Mouse (Mus musculus) embryo, embryonic 9.5 days (tissue): ENCODE measurements at regions not wholly inside any gene's neighbourhood (a gene's known extent, or its start where the extent isn't known, plus 50 kb on each side); places are given as distances from the start of the nearest gene placed in this dataset.
A peak's percentile ranks its signal among the peaks of the same experiment; 100 is the strongest.
"Not testable (repeated sequence)": the region's sequence is repeated elsewhere in the genome, so short reads cannot be mapped to it uniquely, and the experiment has no call there.

Experiments
- DNase-seq: peaks from one replicate; pipeline ENCODE4 v3.0.0-alpha.2; 2017; ENCODE audit errors: extremely low spot score

DNA sequence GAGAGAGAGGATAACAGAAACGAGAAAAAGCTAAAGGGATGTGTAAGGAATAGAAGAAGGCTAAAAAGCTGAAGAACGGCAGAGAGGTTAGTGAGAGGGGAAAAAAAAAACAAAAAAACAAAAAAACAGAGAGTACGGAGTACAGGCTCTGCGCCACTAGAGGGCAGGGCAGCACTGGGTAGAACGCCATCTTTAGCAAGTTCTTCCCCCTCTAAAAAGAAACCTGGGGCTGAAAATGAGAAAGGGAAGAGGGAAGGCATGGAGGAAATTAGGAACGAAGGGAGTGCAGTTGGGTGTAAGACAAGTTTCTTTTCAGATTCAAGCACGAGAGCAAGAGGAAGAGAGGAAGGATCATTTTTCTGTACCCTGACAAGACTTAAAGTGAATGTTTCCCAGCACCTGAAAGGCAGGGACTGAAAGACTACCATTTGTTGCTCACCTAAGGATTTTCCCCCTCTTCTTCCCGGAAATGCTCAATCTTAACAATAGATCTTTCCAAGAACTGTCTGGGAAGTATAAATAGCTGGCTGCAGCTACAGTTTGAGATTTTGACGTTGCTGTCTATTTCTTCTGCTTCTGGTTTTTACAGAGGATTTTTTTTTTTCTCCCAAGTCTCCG lies 195.6 kb downstream of the Fam198b start:
- DNase-seq: peak; percentile 58

GRCm38 (mm10) chr3:80081210-80081609 lies 196.9 kb downstream of the Fam198b start:
- DNase-seq: no peak

DNA sequence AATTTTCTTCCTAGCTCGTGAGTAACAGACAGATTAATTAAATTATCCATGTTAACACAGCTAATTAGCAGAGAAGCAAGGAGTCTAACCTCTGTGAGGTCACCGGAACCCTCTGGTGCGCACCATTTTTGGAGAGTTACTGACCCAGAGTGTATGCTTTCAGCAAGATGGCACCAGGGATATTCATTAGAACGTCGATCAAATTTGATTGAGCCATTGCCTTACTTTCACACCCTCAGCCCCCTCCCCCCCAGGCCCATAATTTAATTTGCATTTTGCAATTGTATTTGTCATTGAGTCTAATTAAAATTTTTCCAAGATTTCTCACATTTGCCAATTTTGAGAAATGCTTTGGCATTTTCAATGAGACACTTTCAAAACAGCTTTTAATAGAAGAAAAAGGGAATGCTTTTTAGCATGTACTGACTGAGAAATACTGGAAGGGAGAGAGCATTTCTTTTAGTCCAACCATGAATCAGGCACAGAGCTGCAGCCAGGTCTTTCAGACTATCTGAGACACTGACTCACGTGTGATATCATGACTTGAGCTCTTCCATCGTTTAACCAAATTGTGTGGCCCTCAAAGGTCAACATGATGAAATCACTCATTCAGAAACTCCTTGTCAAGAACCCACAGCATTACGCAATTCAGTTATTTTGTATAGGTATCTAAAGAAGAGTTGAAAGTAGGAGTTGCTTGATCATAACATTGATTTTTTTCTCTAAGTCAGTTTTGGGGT lies 198.6 kb downstream of the Fam198b start:
- DNase-seq: no peak

DNA sequence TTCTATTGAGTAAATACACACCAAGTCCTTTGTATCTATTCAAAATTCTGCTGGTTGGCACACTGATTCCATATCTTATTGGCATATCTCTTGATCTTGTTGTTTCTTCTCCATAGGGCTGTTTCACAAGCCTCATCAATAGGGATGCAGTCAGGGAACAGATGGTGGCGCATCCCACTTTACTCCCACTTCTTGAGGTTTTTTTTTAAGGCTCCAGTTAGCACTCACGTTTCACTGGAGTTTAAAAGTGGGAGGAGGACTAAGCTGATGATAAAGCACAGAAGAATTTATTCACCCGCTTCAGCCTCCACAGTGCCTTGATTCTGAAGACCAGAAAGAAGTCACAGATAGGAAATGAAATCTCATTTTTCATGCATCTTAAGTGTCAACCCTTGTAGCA lies 199.8 kb downstream of the Fam198b start:
- DNase-seq: no peak

DNA sequence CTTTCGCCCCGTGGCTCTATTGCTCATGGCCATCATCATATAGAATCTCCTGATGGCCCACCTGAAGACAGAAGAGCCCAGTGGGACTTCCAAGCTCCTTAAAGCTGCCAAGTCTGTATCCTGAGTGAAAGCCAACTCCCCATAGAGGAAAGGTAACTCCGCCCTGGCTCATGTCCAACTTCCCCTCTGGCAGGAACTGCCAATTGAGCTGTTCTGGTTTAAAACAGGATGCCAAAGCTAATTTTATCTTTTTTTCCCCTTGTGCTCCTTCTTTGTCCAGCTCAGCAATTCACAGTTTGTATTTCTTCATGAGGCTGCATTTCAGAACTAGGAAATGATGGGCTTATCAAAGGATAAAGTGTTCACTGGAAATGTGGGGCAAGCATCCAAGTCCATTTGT lies 215.3 kb downstream of the Fam198b start:
- DNase-seq: no peak

DNA sequence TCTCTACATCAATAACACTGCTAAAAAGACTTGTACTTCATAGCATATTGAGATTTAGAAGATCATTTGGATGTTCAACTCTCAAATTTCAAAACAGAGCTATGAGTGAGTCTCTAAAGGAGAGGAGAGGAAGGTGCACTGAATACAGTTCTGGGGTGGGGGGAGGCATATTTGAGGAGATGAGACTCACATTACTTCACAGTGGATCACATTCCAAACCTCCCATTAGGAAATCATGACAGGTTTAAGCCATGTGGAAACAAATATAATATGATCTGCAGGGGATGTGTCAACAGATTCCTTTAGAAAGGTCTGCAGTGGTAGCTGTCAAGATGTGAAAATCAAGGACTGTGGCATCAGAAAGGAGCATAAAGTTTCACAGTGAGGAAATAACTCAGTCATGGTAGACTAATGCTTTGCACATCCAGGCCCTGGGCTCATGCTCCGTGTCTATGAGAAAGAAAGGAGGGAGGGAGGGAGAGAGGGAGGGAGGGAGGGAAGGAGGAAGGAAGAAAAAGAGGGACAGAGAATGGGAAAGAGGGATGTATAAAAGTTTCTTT lies 235.9 kb downstream of the Fam198b start:
- DNase-seq: no peak

DNA sequence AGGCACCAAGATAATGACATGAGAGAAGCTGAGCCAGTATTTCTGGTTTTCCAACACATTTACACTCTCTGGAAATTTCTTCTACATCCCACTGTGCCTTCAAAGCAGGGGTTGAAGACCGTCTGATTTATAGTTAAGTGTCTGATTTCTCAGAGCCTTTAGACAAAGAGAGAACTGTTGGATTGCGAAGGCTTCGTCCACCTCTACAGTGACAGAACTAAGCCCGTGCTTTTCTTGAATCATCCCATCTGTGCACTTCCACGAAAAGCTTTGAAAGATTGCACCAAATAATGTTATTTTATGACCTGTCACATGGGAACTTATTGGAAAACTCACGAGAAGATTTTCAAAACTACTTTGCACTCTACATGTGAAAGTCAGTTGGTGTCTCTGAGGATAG lies 239.3 kb downstream of the Fam198b start:
- no peak for DNase-seq

DNA sequence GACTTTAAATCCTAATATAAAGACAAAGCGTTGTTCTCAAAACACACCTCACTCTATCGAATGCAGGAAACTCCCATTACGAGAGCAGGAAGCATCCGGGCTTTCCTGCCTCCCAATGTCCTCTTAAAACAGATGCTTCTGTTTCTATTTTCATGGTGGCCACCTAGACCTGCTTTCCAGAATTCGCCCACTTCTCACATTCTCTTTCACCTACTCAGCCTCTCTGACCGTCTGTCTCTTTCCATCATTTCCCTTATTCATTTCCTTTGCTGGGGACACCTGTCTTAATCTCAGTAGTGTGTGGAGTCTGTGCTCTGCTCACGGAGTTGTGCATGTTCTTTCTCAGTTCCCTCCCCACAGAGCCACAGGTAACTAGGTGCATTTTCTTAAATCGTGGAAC lies 240.3 kb downstream of the Fam198b start:
- no peak for DNase-seq

GRCm38 (mm10) chr3:80141697-80142096 lies 257.4 kb downstream of the Fam198b start:
- no peak for DNase-seq

GRCm38 (mm10) chr3:80160473-80160872 lies 276.1 kb downstream of the Fam198b start:
- no peak for DNase-seq

GRCm38 (mm10) chr3:80181749-80182148 lies 297.4 kb downstream of the Fam198b start:
- no peak for DNase-seq

DNA sequence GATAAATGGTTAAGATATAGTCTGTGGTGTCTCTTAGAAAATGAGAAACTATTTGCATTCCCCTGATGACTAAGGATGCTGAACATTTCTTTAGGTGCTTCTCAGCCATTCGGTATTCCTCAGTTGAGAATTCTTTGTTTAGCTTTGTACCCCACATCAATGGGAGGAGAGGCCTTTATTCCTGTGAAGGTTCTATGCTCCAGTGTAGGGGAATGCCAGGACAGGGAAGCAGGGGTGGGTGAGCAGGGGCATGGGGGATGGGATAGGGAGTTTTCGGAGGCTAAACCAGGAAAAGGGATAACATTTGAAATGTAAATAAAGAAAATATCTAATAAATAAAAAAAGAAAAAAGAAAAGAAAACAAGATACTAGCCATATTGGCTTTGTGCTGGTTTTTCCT lies 297.8 kb downstream of the Fam198b start:
- not testable (repeated sequence) for DNase-seq

DNA sequence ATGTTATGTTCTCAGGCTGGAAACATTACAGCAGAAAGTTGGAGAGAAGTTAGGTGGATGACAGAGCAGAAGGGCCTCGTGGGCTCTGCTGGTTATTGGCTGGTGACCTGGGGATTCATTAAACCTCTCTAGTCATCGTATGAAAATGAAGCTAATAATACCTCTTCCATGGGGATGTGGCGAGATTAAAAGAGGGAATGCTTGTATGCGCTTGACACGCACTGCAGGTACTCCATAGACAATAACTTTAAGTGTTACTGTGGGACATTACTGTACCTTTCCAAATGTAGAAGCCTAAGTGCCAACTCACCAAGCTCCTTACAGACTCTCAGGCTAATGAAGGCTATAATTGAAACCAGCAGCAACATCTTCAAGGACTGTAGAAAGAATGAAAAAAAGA lies 303.1 kb downstream of the Fam198b start:
- DNase-seq: no peak

- no peak for DNase-seq
Measured at GRCm38 (mm10) chr3:80200904-80201303, 316.6 kb downstream of the Fam198b start.

- DNase-seq: no peak
Measured at GRCm38 (mm10) chr3:80204821-80205220, 320.5 kb downstream of the Fam198b start.

DNA sequence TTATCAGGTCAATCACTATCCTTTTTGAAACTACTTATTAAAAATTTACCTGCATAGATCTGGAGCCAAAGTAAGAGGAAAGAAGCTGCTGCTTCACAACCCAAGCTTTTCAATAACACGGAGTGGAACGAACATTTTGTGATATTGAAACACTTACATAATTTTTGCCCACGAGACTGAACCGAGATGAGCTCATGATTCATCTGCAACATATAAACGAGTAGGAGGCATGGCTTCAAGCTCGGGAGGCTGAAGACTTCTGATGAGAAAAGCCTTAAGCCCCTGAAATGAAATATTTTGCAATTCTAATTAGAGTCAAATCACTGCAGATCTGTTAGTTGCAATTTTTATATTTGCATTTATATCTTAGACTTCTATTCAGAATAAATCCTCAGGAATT lies 321.0 kb downstream of the Fam198b start:
- DNase-seq: no peak

DNA sequence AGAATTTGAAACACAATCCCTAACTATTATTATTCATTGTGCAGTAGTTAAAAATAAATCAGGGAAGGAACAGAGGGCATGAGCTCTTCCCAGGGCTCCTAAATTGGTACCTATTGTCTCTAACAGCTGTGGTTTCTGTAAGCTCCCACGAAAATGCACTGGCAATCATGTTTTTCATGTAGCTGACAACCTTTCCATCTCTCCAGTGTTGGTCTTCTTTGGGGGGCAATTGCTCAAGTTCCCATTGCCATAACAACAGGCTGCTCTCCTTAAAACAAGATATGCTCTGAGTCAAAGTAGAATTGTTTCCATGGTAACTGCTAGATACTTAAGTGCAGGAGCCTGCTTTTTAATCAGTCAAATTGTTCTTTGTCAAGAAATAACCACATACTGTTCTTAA lies 322.7 kb downstream of the Fam198b start:
- DNase-seq: no peak

DNA sequence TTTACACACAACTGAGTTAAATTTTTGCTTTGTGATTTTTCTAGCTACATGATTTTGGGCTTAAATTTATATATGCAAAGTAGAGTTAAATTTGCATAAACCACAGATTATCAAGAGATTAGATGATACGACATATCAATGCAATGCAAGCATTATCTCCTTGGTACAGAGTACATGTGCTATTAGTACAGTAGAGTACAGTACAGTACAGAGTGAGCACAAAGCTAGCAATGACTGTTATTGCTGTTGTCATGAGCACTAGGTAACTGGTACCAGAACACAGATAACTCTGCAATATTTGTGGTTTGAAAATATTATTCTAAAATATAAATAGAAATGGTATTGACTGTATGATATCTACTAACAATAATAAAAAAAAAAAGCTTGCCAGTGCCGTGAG lies 323.7 kb downstream of the Fam198b start:
- no peak for DNase-seq

GRCm38 (mm10) chr3:80209596-80209995 lies 325.3 kb downstream of the Fam198b start:
- no peak for DNase-seq

GRCm38 (mm10) chr3:80211323-80212109 lies 327.2 kb downstream of the Fam198b start:
- no peak for DNase-seq

DNA sequence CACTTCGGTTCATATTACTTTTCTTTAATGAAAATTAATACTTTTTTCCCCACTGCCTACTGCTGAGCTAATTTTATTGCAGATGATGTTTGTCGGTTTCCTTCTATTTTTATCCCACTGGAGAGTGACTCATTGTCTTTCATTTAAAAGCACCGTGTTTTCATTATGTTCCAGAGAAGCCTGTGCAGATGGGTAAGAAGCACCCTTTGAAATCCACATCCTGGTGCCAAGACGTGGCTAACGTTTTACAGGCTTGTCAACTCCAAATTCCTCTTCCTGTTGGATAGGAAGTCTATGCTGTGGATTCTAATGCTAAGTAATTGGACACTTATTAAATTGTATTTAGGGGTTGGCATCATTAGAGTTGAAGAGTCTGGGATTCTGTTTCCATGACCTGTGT lies 364.3 kb downstream of the Fam198b start:
- no peak for DNase-seq

DNA sequence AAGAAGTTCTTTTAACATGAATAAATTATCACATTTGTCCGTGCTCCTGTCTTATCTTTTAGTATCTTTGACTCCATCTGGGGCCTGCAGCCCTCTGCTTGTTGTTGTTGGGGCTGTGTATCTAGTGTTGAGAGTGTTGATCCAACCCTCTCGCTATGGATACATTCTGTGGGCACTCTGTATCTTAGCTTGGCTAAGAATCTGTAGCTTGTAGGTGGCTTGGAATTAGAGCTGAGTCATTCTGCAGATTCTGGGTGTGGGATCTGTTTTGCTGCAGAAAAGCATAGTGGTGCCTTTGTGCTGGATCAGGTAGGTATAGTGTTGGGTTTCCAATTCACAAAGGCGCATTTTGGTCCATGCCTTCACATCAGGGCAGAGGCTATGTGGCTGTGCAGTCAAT lies 365.6 kb downstream of the Fam198b start:
- DNase-seq: no peak

DNA sequence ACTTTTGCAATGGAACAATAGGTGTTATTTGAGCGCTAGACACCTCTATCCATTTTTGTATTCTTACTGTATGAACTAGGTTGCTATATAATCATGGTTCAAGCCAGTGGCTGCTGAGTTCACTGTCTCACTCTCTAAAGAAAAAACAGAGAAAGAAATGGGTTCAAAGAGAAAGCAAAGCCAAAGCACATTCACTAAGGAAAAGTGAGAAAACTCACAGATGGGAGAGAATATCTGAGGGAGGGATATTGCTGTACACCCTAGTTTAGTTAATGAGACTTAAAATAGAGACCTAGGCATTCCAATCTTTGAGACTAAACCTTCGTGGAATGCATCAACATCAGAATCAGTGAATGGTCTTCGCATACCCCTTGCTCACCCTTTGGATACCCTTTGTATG lies 371.0 kb downstream of the Fam198b start:
- DNase-seq: no peak
